Mouse (Mus musculus): ENCODE results near the gene Rbfox1.

GRCm38 (mm10) chr16:7039404-7040367 is 1154.5 kb downstream of the Rbfox1 start:
- no peak for TF ChIP-seq POLR2A (IDR thresholded peaks at IDR 0.05; ENCODE audit: insufficient read depth, low read length)
- TF ChIP-seq CTCF (IDR thresholded peaks at IDR 0.05; ENCODE audit: low read depth, low read length) = no peak
